Mouse (Mus musculus): Measurements from ENCODE around the gene Tm2d3. TPM values are rescaled to one million over a fixed set of nuclear protein-coding genes. Genes with fewer than 3 reads are reported as not detected.

Tm2d3 gene
- 58.2 and 63.0 TPM in 2 replicates for polyA plus RNA-seq (2015; fragmentation: Nextera tagmentation; extraction: Ambion mirVana)

DNA sequence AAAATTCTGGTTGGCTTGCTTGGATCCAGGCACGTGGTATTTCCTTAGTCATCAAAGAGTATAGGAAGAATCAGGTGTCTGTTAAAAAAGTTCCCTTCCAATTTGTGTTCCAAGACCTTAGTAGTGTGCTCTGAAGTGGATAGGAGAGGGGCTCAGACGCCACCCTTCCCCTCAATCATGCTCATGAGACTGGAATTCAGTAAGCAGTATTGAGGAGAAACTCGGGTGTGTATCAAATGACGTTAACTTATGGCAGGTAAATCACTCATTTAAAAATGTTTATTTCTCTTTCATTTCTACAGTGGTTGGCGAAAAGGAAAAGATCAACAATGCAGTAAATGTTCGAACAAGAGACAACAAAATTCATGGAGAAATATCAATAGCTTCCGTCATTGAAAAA, at the start of gene Tm2d3:
Tm2d3 (plus strand) TSS at position 301 of the 400 bp plus-strand sequence.

DNA sequence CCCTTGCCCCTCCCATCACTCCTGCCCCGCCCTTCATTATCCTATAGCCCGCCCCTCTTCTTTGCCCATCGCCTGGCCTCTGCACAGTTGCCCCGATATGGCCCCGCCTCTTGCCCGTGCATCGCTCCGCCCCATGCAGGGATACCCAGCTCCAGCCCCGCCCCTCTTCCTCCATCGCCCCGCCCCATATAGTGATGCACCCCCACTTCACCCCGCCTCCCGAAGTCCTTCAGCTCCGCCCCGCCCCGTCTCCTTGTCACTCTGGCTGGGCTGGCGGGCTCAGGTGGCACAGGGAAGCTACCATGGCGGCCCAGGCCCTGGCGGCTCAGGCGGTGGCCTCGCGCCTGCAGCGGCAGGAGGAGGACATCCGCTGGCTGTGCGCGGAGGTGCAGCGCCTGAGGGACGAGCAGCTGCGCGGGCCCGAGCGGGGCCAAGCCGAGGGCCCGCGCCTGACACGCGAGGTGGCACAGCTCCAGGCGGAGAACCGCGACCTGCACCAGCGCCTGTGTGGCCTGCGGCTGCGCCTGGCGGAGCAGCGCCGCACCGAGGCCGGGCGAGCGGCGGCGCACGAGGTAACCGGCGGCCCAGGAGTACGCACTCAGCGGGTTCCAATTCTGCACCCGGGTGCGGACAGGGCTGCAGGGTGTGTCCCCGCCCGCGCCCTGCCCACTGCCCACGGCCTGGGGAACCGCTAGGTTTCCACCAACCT, 46.2 kb upstream of the Tm2d3 start, which contains the start of gene Tarsl2:
Tarsl2 (plus strand) TSS at position 256 of the 709 bp plus-strand sequence.

Other genes with a start within 250 kb of the Tm2d3 start
- gene Tjp1, start 163.4 kb upstream of the Tm2d3 start, polyA plus RNA-seq (2015; fragmentation: Nextera tagmentation; extraction: Ambion mirVana): 16.0 and 18.7 TPM in 2 replicates
- 3.7 and 4.8 TPM in 2 replicates for gene Tarsl2, start 46.3 kb upstream of the Tm2d3 start, polyA plus RNA-seq (2015; fragmentation: Nextera tagmentation; extraction: Ambion mirVana)
- gene Pcsk6, start 170.6 kb downstream of the Tm2d3 start, polyA plus RNA-seq (2015; fragmentation: Nextera tagmentation; extraction: Ambion mirVana): 0.94 and 0.95 TPM in 2 replicates

All from urinary bladder, postnatal 0 days (tissue).